Mouse (Mus musculus): Measurements from ENCODE around the gene Cdh22. TPM values are rescaled to one million over a fixed set of nuclear protein-coding genes. Genes with fewer than 3 reads are reported as not detected.

The Cdh22 gene
- polyA plus RNA-seq, 1 experiment = not detected

DNA sequence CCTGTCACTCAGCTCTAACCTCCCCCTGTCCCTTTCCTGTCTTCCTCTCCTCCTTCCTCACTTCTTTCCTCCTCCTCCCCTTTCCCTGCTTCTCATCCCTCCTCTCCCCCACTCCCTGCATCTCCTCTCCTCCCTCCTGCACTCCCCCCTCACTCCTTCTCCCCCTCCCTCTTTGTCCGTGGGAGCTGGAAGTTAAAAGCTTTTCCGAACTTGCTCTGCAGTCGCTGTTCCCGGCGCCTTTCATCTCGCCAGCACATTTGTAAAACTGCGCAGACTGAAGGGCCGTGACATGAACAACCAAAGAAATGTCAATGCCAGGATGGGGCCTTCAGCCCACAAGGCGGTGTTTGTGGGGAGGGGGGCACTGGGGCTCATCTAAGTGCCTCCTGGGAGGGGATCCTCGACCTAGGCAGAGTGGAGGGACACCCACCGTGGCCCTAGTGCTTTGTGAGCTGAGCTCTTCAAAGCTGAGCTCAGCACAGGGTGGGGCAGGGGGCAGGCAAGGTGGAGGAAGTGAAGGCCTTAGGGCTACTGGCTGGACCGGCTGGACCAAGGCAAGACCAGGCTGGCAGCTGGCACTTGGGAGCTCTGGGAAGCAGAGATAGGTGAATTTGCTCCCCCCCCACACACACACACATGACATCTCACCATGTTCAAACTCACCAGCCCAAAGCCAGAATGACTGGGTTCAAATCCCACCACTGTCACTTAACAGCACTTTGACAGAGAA, 3.9 kb upstream of the Cdh22 start:
- TF ChIP-seq CTCF (IDR thresholded peaks at IDR 0.05; ENCODE audit: borderline replicate concordance, insufficient read depth, low read length) = no peak
- no peak for TF ChIP-seq POLR2A (IDR thresholded peaks at IDR 0.05; ENCODE audit: low read depth, low read length)
- Histone ChIP-seq H3K4me3 (ENCODE audit: insufficient read depth, low read length) (no peak overlapping the region), H3K27ac (ENCODE audit: insufficient read depth, low read length) (no peak overlapping the region), H3K4me1 (ENCODE audit: control insufficient read depth, insufficient read depth, low read length) (no peaks in the 10 kb centered on the region)

DNA sequence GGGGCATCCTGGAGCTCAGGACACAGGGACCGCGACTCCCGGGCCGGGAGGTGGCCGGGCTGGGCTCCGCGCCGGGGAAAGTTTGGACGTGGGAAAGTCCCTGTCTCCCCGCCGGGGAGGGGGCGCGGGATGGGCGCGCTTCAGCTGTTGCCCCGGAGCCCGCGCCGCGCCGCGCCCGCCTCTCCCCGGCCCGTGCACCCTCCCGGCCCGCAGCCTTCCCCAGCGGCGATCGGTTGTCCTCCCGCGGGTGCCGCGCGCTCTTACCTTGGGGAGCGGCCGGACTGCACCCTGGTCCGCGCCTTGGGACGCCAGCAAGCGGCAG, 401 bp downstream of the Cdh22 start:
- H3K4me3 ChIP-seq (ENCODE audit: insufficient read depth, low read length) = peak overlapping the region; percentile 48
- no peaks in the 10 kb centered on the region for H3K4me1 ChIP-seq (ENCODE audit: control insufficient read depth, insufficient read depth, low read length)
- no peak overlapping the region for H3K27ac ChIP-seq (ENCODE audit: insufficient read depth, low read length)
- TF ChIP-seq CTCF (IDR thresholded peaks at IDR 0.05; ENCODE audit: borderline replicate concordance, insufficient read depth, low read length) (no peak), POLR2A (IDR thresholded peaks at IDR 0.05; ENCODE audit: low read depth, low read length) (no peak)

DNA sequence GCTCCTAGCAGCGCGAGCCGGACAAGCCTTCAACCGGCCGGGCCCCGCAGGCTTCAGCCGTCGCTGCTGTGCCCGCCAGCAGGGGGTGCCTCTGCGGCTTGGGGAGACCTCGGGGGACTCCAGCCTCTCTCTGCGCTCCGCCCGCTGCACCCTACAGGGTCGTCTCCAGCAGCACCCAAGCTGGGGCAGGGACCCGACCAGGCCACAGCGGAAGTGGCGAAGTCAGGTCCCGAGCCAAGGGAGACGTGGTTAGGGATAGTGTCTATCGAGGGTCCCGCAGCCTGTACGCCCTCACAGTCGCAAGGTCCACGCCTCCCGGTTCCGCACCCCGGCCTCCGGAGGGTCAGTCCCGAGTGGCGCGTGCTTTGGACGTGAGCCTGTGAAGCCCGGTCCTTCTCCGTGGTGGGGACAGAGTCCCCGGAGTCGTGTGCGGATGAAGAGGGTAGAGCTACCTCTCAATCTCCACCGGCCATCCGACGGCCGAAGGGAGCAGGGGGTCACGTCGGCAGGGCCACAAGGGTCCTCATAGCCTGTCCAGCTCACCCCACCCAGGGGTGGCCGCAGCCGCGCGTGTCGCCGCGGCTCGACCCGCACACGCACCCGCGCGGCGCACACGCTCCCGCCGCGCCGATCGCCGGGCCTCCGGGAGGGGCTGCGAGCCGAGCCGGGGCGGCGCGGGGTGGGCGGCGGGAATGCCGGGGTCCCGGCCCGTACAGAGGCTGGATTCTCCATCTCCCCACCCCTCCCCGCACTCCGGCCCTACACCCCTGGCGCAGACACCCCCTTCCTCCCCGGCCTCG, 962 bp downstream of the Cdh22 start:
- peak overlapping the region; percentile 48; the same call in 1 of the 2 replicates for H3K4me3 ChIP-seq (ENCODE audit: insufficient read depth, low read length)
- no peaks in the 10 kb centered on the region for H3K4me1 ChIP-seq (ENCODE audit: control insufficient read depth, insufficient read depth, low read length)
- TF ChIP-seq CTCF (IDR thresholded peaks at IDR 0.05; ENCODE audit: borderline replicate concordance, insufficient read depth, low read length) (0 out of 2 replicates have a peak, but pooled peaks have one; percentile 7), POLR2A (IDR thresholded peaks at IDR 0.05; ENCODE audit: low read depth, low read length) (no peak)
- H3K27ac ChIP-seq (ENCODE audit: insufficient read depth, low read length) = no peak overlapping the region

DNA sequence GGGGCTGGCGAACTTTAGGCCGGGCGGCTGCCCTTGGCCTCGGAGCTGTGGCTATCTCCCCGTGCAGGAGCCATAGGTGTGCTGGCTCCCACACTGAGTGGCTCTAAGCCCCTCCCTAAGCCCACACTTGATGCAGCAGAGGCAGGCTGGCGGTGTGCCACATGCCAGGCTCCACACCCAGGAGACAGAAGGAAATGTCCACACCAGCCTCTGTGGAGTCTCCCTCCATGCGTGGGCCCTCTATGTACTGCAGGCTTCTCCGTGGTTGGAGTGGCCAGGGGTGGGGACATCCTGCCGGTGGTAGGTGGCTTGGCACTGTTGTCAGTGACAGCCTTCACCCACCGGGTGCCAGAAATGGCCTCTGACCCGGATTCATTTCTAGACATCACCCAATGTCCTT, 5.6 kb downstream of the Cdh22 start:
- TF ChIP-seq CTCF (IDR thresholded peaks at IDR 0.05; ENCODE audit: borderline replicate concordance, insufficient read depth, low read length) (no peak), POLR2A (IDR thresholded peaks at IDR 0.05; ENCODE audit: low read depth, low read length) (no peak)
- Histone ChIP-seq H3K27ac (ENCODE audit: insufficient read depth, low read length) (no peak overlapping the region), H3K4me3 (ENCODE audit: insufficient read depth, low read length) (no peak overlapping the region), H3K4me1 (ENCODE audit: control insufficient read depth, insufficient read depth, low read length) (no peaks in the 10 kb centered on the region)

DNA sequence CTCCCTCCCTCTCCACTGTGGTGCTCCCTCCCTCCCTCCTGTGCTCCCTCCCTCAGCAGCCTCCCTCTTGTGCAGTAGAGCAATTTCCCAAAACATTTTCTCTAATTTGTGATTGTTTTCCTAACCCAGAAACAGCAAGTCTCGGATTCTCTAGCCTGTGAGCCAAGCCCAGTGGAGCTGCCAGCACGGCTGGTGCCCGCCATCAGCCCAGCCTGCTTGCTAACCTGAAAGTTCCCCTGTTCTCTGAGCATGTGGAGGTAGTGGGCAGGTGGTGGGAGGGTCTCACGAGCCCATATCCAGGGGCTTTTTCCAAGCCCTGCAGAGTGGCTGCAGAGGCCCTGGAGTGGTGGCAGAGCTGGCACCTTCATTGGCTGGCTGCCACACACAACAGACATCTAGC, 10.8 kb downstream of the Cdh22 start:
- TF ChIP-seq CTCF (IDR thresholded peaks at IDR 0.05; ENCODE audit: borderline replicate concordance, insufficient read depth, low read length) (no peak), POLR2A (IDR thresholded peaks at IDR 0.05; ENCODE audit: low read depth, low read length) (no peak)

DNA sequence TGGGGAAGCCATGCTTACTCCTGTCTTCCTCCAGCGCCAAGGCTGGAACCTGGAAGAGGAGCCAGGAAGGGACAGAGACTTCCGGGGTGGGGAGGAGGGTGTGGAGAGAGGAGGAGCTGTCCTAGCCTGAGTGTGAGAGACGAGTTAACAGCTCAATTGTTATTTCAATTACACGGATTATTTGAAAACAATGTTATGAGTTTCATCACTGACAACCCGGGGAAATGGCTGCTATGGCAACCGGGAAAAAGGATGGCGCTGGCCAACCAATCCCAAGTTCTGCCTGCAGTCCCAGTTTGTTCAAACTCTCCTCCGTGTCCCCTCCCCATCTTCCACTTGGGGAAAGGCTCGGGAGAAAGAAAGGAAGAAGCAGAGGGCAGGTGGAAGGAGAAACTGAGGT, 12.7 kb downstream of the Cdh22 start:
- TF ChIP-seq CTCF (IDR thresholded peaks at IDR 0.05; ENCODE audit: borderline replicate concordance, insufficient read depth, low read length) = no peak
- TF ChIP-seq POLR2A (IDR thresholded peaks at IDR 0.05; ENCODE audit: low read depth, low read length) = no peak
- Histone ChIP-seq H3K4me1 (ENCODE audit: control insufficient read depth, insufficient read depth, low read length) (no peaks in the 10 kb centered on the region), H3K27ac (ENCODE audit: insufficient read depth, low read length) (no peak overlapping the region), H3K4me3 (ENCODE audit: insufficient read depth, low read length) (no peak overlapping the region)

More for the DNA sequence above, 10.8 kb downstream of the Cdh22 start:
- no peak overlapping the region for H3K4me3 ChIP-seq (ENCODE audit: insufficient read depth, low read length)
- H3K4me1 ChIP-seq (ENCODE audit: control insufficient read depth, insufficient read depth, low read length) = no peaks in the 10 kb centered on the region
- H3K27ac ChIP-seq (ENCODE audit: insufficient read depth, low read length) = no peak overlapping the region

DNA sequence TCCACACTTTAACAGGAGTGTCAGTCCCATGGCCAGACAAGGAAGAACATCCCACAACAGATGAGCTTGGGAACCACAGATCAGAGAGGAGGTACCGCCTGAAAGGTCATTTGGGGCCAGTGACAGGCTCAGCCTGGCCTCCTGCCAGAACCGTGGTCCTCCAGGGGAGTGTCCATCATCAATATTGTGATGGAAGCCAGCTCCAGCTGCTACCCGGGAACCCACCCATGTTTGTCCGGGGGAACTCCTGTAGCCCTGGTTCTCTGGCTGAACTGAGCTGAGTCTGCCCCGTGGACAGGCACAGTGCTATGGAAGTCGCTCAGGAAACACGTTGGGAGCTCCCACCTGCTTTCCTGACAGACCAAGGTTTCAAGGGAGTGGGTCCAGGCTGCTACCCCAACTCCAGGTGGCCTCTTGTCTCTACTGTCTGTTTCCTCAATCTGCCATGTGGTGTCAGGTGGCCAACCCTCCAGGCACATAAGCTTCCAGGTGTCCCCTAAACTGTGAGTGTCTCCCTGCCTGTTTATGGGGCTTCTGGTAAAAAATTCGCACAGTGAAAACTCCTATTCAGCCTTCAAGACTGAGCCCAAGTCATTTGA, 14.2 kb downstream of the Cdh22 start:
- Histone ChIP-seq H3K27ac (ENCODE audit: insufficient read depth, low read length) (no peak overlapping the region), H3K4me1 (ENCODE audit: control insufficient read depth, insufficient read depth, low read length) (no peaks in the 10 kb centered on the region), H3K4me3 (ENCODE audit: insufficient read depth, low read length) (no peak overlapping the region)
- TF ChIP-seq CTCF (IDR thresholded peaks at IDR 0.05; ENCODE audit: borderline replicate concordance, insufficient read depth, low read length) = no peak
- no peak for TF ChIP-seq POLR2A (IDR thresholded peaks at IDR 0.05; ENCODE audit: low read depth, low read length)

DNA sequence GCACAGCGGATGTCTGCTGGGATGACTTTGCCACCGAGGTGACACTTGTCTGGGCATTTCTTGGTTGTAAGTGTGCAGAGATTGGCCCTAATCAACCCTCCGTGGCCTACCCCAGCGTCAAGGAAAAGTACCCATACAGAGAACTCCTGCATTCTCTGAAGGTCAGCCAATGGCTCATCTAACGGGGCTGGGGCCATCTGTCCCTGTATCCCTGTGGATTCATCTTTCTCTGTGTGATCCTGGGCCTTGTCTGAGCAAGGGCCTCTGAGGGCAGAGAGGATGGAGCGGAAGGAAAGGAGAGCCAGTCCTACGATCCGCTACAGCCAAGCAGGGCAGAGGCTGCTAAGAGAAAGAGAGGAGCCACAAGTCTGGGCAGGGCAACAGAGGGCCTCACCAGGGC, 15.7 kb downstream of the Cdh22 start:
- Histone ChIP-seq H3K4me3 (ENCODE audit: insufficient read depth, low read length) (no peak overlapping the region), H3K27ac (ENCODE audit: insufficient read depth, low read length) (no peak overlapping the region), H3K4me1 (ENCODE audit: control insufficient read depth, insufficient read depth, low read length) (no peaks in the 10 kb centered on the region)
- TF ChIP-seq POLR2A (IDR thresholded peaks at IDR 0.05; ENCODE audit: low read depth, low read length) (no peak), CTCF (IDR thresholded peaks at IDR 0.05; ENCODE audit: borderline replicate concordance, insufficient read depth, low read length) (no peak)

DNA sequence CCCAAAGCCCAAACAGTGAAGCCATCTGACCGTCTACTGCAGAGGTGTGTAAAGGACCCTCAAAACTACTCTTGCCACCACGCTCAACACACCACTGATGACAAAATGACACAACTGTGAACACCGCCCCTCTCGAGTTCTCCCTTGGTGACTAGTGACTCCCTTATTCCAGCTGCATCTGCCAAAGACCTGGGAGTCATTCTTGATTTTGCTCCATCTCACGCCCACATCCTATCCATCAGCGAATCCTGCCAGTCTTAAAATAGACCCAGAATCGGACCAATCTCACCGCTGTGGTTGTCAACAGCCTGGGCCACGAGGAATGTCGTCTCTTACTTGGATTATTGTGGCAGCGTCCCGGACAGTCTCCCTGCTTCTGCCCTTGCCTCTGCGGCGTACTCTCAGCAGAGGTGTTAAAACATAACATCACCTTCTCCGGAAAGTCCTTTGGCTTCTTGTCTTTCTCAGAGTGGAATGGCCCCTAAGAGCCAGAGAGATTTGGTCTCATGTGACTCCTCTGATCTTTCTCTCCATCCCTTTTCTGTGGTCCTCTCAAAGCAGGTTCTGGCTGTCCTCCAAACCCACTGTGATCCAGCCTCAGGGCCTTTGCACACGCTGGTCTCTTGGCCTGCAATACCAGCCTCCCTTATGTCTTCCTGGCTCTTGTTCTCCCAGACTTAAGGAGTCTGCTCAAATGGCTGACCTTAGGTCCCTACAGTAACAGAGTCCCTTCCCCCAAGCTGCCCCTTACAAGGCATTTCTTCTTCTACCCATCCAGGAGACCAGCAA, 17.1 kb downstream of the Cdh22 start:
- no peak overlapping the region for H3K27ac ChIP-seq (ENCODE audit: insufficient read depth, low read length)
- no peaks in the 10 kb centered on the region for H3K4me1 ChIP-seq (ENCODE audit: control insufficient read depth, insufficient read depth, low read length)
- TF ChIP-seq POLR2A (IDR thresholded peaks at IDR 0.05; ENCODE audit: low read depth, low read length) (no peak), CTCF (IDR thresholded peaks at IDR 0.05; ENCODE audit: borderline replicate concordance, insufficient read depth, low read length) (no peak)
- no peak overlapping the region for H3K4me3 ChIP-seq (ENCODE audit: insufficient read depth, low read length)
